Mouse (Mus musculus): ENCODE measurements around the gene Olfr1106.

Gene Olfr1106

DNA sequence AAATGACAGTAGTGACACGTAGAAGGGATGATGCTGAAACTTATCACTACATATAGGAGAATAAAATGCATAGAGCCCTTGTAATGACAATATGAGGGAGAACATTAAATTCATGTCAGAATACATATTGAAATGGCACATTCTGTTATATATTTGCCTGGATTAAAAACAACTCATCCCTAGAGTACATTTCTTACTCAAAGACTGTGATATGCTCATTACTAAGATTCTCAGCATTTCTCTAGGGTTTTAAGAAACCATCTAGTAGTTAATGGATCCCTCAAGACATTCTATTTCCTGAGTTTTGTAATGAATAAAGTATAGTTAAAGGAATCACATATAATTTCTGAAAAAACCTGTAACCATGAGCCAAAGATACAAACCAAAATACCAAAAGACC lies at the start of gene Olfr1106:
Olfr1106 (minus strand) TSS at position 101 of the 400 bp plus-strand sequence.
- no peak for DNase-seq (ENCODE audit: low spot score)

DNA sequence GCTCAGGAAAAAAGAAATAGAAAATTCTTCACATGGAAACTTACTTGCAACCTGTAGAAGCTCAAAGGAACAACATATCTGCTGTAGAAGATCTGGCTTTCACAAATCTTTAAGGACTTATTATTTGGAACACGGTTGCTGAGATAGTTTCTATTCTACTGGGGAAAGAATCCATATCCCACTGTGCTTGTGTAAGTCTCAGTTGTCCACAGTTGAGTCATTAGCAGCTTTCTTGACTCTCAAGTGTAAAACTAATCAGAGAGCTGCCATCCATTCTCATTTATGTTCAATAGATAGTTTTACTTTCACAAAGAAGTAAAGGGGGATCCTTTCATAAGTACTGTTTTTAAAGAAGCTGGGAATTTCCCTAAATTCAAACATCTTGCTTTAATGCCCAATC lies 43.8 kb upstream of the Olfr1106 start, which contains the start of gene Olfr1109:
Olfr1109 (minus strand) TSS at position 101 of the 400 bp plus-strand sequence.
- DNase-seq (ENCODE audit: low spot score): no peak

DNA sequence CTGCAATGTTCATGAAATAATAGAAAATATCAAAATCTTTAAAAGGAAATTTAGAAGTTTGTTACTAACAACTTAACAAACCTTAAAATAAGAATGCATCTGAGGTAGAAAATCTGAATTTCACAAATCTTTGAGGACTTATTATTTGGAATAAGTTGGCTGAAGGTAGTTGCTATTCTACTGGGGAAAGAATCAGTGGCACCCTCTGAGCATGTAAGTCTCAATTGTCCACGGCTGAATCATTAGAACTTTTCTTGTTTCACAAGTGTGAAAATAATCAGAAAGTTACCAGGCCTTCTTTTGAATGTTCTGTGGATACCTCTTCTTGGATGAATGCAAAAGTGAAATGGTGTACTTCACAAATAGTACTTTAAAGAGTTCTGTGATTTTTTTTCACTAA lies 23.6 kb upstream of the Olfr1106 start, which contains the start of gene Olfr1107:
Olfr1107 (minus strand) TSS at position 101 of the 400 bp plus-strand sequence.
- no peak for DNase-seq (ENCODE audit: low spot score)

DNA sequence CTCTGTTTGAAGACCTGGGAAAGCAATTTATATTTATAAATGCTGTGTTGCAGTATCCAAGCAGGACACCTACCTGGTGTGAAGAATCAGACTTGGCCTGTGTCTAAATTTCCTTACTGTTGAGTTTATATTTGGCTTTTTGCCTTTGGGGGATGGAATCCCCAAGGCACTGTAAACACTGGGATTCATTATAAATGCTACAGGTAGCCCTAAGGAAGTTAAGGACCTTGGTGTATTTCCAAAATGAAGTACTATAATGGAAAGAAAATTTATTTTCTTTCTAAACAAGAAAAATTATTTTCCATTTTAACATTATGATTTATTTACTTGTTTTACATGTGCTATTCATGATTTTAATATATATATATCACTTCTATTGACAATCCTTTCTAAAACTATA lies 15.6 kb downstream of the Olfr1106 start, which contains the start of gene Olfr1105:
Olfr1105 (minus strand) TSS at position 101 of the 400 bp plus-strand sequence.
- no peak for DNase-seq (ENCODE audit: low spot score)

DNA sequence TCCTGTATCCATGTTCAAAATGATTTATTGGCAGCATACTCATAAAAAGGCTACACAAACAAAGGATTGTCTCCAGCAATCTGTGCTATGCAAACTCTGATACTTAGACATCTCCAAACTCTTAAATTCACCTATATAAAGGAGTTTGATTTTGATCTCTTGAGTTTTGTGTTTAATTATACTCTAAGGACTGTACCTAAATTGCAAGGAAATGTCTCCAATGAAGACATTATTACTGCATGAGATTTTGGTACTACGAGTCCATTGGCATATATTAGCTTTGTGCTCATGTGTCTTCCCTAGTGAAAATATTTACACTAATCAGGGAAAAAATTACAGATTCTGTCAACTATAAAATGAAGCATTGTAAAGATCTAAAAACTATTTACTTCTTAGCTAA lies 25.1 kb downstream of the Olfr1106 start, which contains the start of gene Olfr1104:
Olfr1104 (minus strand) TSS at position 101 of the 400 bp plus-strand sequence.
- no peak for DNase-seq (ENCODE audit: low spot score)

DNA sequence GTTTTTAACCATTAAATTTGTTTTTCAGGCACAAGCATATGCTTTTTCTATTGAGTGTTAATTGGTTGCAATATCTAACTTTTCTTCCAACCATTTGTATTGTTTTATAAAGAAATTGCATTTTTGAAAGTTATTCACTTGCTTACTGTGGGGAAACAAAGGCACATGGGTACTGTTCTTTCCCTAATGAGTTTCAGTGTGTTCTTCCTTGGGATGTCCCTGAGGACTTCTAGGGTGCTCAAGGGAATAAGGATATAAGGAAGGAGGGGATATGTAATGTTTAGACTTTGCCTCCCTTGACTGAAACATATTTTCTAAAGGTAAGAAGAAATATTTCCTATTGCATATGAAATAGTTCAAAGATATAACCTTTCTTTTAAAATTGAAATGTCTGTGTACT lies 54.0 kb downstream of the Olfr1106 start, which contains the start of gene Olfr1102:
Olfr1102 (plus strand) TSS at position 301 of the 400 bp plus-strand sequence.
- no peak for DNase-seq (ENCODE audit: low spot score)

Measured in c-Kit-positive CD71-positive TER-119-positive erythroid progenitor cells, embryonic 14.5 days (primary cell).